Mouse (Mus musculus) monocyte, adult 2 months (primary cell): ENCODE results near the gene Asphd1.

Experiments
- DNase-seq, 2 experiments: peaks; one replicate each; pipeline ENCODE4 v3.0.0; 2022; ENCODE audit warnings: low spot score in 2 of 2, low read depth in 1 of 2

The Asphd1 gene

GRCm38 (mm10) chr7:126949403-126949792 is at the start of gene Asphd1:
Gene Asphd1 (minus strand): TSS chr7:126949582.
- DNase-seq = no peak

DNA sequence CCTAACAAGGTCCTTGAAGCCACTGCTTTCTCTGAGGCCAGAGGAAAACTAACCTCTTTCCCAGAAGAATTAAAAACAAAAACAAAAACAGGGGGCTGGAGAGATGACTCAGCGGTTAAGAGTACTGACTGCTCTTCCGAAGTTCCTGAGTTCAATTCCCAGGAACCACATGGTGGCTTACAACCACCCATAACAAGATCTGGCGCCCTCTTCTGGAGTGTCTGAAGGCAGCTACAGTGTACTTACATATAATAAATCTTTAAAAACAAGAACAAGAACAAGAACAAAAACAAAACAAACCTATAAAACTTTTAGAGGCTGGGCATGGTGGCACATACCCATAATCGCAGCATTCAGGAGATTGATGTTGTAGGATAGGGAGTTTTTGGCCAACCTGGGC is 47.1 kb upstream of the Asphd1 start:
- no peak for DNase-seq

GRCm38 (mm10) chr7:126988816-126989215 is 39.4 kb upstream of the Asphd1 start:
- no peak for DNase-seq

- no peak for DNase-seq
Observed at GRCm38 (mm10) chr7:126986319-126986718, 36.9 kb upstream of the Asphd1 start.

DNA sequence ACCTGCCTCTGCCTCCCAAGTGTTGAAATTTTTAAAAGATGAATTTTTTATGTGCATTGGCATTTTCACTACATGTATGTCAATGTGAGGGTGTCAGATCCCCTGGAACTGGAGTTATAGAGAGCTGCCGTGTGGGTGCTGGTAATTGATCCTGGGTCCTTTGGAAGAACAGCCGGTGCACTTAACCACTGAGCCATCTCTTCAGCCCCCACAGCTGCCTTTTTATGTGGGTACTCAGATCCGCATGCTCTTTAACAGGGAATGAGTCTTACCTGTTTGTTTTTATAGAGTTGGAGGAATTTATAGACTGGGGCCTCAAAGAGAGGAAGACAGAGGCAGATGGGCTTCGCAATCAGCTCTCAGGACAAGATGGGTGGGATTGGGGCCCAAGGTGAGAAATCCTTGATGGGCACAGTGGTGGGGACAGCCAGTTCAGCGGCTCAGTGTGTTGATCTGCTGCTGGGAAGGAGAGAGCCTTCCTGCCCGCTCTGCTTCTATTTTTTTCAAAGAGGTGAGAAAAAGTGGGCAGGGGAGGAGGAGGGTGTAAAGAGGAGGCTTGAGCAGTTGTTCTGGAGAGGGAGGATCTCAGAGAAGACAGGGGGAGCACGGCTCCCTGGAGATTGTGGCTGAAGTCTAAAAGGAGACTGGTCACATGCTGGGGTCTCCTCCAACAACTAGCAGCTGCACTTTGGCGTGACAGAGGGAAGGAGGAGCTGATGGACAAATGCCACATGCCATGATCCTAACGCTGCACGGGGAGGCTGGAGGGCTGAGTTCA is 35.5 kb upstream of the Asphd1 start:
- DNase-seq = no peak

- DNase-seq = no peak
Observed at GRCm38 (mm10) chr7:126983113-126983512, 33.7 kb upstream of the Asphd1 start.

DNA sequence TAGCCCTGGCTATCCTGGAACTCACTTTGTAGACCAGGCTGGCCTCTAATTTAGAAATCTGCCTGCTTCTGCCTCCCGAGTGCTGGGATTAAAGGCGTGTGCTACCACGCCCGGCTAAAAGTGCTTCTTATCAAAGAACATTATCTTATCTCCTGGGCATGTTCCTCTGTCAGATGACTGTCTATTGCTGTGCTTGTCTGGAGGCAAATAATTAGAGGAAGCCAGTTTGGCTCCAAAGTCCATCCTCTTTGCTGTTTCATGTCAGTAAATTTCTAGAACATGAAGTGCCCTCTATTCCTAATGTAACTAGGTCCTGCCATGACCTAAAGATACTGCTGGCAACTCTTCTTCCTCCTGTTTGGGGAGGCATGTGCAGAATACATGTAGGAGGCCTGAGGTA is 32.7 kb upstream of the Asphd1 start:
- no peak for DNase-seq

DNA sequence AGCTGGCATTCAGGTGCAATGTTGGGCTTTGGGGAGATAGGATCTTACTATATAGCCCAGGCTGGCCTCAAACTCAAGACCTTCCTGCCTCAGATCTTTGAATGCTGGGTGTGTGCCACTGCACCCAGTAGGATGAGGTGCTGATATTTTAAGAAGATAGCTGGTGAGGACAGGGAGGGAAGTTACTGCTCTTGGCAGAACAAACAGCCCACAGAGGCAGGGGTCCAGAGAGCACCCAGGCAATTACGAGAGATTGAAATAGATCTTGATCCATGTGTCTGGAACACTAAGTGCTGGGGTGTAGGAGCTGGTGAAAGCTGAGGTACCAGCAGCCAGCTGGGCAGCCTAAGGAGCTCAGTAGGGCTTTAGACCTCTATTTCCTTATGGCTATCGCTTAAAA is 32.2 kb upstream of the Asphd1 start:
- no peak for DNase-seq

- no peak for DNase-seq
Observed at GRCm38 (mm10) chr7:126978841-126979240, 29.5 kb upstream of the Asphd1 start.

DNA sequence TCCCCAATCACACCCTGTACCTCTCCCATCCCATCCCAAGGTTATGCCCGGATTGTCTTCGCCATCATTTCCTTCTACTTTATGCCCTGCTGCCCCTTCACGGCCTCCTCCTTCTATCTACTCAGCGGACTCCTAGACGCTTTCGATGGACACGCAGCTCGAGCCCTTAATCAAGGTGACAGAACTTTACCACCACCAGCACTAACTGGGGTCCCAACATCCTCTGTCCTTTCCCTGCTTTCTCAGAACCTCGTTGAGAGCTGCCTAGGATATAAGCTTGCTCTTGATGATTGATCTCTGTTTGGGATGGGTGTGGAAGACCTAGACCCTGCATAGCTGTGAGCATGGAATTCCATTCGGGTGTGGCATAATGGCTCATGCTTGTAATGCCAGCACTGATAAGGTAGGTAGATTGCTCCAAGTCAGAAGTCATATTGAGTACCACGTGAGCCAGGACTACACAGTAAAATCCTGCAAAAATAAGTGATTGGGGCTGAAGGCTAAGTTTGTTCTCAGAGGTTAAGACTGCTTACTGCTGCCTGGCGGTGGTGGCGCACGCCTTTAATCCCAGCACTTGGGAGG is 27.6 kb upstream of the Asphd1 start:
- DNase-seq = no peak

DNA sequence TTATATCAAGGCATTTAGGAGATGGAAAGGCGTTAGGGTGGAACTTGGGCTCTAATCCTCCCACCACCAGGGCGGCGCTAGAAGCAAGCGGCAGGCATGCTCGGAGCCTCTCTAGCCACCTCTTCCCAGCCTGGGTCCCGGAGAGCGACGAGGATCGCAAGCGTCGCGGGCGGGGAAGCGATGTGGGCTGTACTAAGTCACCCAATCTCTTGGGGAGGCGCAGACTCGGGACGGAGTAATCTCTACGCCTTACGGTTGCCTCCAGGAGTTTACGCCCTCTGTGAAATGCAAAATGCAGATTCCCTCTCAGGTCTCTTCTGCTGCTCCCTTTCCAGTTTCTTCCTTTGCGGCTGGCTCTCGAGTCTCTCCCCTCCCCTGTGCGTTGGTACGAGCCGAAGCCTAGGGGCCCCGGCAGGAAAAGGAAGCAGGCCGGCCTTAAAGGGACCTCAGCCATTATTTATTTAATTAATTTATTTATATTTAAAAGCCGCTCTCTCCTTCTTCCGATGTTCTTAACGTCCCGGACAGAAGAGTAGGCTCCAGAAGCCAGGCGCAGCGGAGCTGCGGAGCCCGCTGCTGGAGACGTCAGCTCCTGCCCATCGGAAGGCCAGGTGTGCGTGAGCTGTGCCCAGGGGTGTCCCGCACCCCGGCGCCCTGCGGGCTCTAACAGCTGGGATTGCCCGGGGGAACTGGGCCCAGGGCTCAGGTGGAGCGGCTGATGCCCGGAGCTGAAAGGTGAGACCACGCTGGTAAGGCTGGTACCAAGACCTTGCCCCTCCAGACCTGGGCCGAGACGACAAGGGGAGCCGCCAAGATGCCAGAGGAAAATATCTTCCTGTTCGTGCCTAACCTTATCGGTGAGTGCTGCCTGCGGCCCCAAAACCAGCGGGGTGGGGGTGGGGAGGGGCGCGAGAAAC is 26.8 kb upstream of the Asphd1 start, which contains the start of gene Cdiptos:
Gene Cdiptos, minus strand, starts transcription at position 149 of the 917 bp plus-strand sequence.
- DNase-seq = peak; percentile 88 to 91

- DNase-seq = no peak
Observed at GRCm38 (mm10) chr7:126975893-126975949, 26.3 kb upstream of the Asphd1 start, which contains the start of gene Cdipt. Gene Cdipt (plus strand): TSS chr7:126975914.

- peak in 1 of 2 experiments; percentile 30 for DNase-seq
Observed at GRCm38 (mm10) chr7:126975493-126975892, 26.1 kb upstream of the Asphd1 start.

- no peak for DNase-seq
Observed at GRCm38 (mm10) chr7:126967361-126967760, 18.0 kb upstream of the Asphd1 start.

GRCm38 (mm10) chr7:126965568-126965967 is 16.2 kb upstream of the Asphd1 start:
- no peak for DNase-seq

DNA sequence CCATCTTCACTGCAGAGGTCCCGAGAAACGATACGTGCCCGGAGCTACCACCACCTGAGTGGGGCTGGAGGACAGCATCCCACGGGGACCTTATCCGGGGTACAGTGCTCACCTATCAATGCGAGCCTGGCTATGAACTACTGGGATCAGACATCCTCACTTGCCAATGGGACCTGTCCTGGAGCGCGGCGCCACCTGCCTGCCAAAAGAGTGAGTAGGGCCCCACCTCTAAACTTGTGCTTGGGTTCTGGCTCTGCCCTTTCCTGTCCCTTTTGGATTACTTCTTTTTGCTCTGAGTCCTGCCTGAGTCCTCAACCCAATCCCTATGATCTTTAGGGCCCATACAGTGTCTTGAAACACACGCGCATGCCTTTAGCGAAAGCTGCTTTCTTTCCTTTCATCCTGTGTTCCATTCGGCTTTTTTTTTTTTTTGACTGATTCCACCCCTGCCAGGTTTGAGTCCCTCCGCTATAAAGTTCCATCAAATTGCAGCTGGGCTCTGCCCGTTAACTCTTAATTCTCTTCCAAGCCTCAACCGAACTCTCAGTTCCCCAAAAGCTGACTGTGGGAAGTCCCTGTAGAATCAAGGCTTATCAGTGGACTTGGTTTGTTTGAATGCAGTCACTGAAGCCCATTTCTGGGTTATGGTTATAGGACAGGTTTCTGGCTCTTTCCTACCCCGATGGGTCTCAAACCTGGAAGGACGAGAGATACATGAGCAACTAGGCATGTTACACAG is 14.3 kb upstream of the Asphd1 start:
- no peak for DNase-seq

- DNase-seq = no peak
Observed at GRCm38 (mm10) chr7:126961965-126962364, 12.6 kb upstream of the Asphd1 start.

DNA sequence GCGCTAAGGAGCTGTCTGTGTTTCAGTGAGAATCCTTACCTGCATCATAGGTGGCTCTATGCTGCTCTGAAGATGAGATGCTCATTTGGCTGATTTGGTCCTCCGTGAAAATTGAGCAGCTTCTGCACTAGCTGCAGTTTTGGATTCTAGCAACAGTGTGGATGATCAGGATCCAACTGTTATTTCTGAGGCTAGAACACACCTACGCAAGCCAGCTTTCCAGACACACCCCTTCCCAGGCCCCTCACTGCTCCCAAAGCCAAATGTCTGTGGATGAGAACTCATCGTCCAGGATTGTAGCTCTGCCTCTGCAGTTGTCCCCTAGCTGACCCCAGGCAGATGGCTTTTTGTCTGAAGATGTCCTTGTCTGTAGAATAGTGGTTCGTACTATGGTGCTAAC is 11.7 kb upstream of the Asphd1 start:
- DNase-seq = no peak

DNA sequence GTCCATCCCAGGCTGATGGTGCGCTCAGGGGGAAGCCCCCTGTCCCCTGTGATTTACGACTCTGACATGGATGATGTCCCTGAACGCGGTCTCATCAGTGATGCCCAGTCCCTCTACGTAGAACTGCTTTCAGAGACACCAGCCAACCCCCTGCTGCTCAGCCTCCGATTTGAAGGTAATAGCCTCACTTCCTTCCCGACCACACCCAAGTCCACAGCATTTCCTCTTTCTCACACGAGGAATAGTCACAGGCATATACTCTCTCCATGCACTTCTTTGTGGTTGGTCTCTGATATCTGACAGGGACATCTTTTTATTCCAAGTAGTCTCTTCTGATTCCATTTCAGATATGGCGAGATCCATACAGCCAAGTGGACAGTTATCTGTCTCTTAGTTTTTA is 10.4 kb upstream of the Asphd1 start:
- no peak for DNase-seq

- no peak for DNase-seq
Observed at GRCm38 (mm10) chr7:126955125-126955524, 5.7 kb upstream of the Asphd1 start.

DNA sequence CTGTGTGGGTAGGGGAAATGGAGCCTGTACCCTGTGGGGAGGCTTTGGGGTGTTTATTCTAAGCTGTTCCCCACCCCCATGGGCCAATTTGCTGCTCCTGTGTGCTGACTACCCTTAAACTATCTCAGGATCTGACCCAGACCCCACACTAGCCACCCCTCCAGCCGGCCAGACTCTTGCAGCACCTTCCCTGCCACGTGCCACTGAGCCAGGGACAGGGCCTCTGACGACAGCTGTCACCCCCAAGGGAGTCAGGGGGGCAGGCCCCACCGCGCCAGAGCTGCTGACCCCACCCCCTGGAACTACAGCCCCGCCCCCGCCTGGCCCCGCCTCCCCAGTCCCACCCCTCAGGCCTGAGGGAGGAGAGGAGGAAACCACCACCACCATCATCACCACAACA is 3.3 kb upstream of the Asphd1 start:
- DNase-seq = no peak

DNA sequence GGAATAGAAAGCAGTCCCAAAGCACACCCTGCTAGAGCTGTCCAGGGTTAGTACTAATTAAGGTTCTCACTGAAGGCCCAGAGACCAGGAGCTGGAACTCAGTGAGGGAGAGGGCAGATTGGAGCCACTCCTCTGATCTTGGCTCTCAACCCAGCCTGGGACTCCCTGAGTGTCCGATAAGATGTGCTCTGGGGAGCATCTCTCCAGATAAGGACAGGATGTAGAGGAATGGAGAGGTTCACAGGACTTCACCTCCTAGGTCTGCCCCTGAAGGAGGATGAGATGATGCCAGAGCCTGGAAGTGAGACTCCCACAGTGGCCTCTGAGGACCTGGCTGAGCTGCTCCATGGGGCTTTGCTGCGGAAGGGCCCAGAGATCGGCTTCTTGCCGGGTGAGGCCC is 2.4 kb upstream of the Asphd1 start:
- DNase-seq = no peak
